In genomic region chr19:27260621-27261278, GRCm38 (mm10) we compare ENCODE assay signal across 16 mouse cellular contexts. TPM values are rescaled to one million over a fixed set of nuclear protein-coding genes. Genes with fewer than 3 reads are reported as not detected.
DNase-seq lines count a peak whose midpoint lies in the region; ATAC-seq lines count a peak whose summit lies in the region.
"Had no signal": no experiment of that assay in that cellular context is flagged by ENCODE, and none has a peak within 500 bp of the region (broad histone marks: within the 10 kb centered on the region; RNA-seq: fewer than 3 reads in every experiment).

No protein-coding gene starts in this region.

- ATAC-seq in frontal cortex, adult (ENCODE audit: low TSS enrichment): peak; percentile 56
- ATAC-seq: forebrain, embryonic 14.5 days; hindbrain, postnatal 0 days; liver, embryonic 12.5 days had no signal

- no peak for DNase-seq in frontal cortex, postnatal 14 days (ENCODE audit: low spot score in 2 of 2)
- peak; percentile 55 for DNase-seq in adipocyte (ENCODE audit: low spot score)
- peak; percentile 24 for DNase-seq in gonadal fat pad, adult 2 months (ENCODE audit: low read depth)
- peak; percentile 67 for DNase-seq in lung, postnatal 36 days
- DNase-seq in thymus, postnatal 10 days (ENCODE audit: low spot score in 2 of 2): no peak
- DNase-seq in thymus, postnatal 4 days: no peak
- DNase-seq in layer of hippocampus, postnatal 10 days (ENCODE audit: low spot score in 2 of 2): no peak
- DNase-seq: cerebellum, adult 2 months; kidney, adult 2 months; left cerebral cortex, postnatal 4 days; retina, postnatal 1 day; thymus, postnatal 14 days had no signal

RNA-seq across cellular contexts. Expression of gene Vldlr, which starts 44.5 kb away (rescaled TPM):
- polyA plus RNA-seq in gonadal fat pad, adult 2 months (2012; rRNA removed): 39.0 and 40.3 TPM in 2 replicates
- 10 to 100 TPM; 54.2 to 56.9 TPM for total RNA-seq in layer of hippocampus, postnatal 10 days (2021)

Comparison
In these comparisons a context has a peak if more than half of its experiments do, and no peak if none do; other contexts are left out.
1. DNase-seq: peak in adipocyte (single experiment), gonadal fat pad, adult 2 months (single experiment) and lung, postnatal 36 days (single experiment); none in frontal cortex, postnatal 14 days (0 of 2), thymus, postnatal 10 days (0 of 2), thymus, postnatal 4 days (single experiment) and layer of hippocampus, postnatal 10 days (0 of 2).